Mouse (Mus musculus) frontal cortex, adult 2 months (tissue): Measurements from ENCODE around the gene Rapgef4. TPM values are rescaled to one million over a fixed set of nuclear protein-coding genes. Genes with fewer than 3 reads are reported as not detected.

Source experiments
- DNase-seq, 2 experiments: peaks; one replicate each; pipeline ENCODE4 v3.0.0; 2022; ENCODE audit warnings: low spot score in 1 of 2; ENCODE audit errors: extremely low spot score in 1 of 2
- polyA plus RNA-seq: library from polyadenylated mRNA; depleted of rRNA; stranded (reverse); fragments of >200 nt; gene quantifications from 2 replicates; pipeline ENCODE4 v1.2.3, GENCODE M21; 2012

The Rapgef4 gene
- polyA plus RNA-seq, 1 experiment: 366 TPM

DNA sequence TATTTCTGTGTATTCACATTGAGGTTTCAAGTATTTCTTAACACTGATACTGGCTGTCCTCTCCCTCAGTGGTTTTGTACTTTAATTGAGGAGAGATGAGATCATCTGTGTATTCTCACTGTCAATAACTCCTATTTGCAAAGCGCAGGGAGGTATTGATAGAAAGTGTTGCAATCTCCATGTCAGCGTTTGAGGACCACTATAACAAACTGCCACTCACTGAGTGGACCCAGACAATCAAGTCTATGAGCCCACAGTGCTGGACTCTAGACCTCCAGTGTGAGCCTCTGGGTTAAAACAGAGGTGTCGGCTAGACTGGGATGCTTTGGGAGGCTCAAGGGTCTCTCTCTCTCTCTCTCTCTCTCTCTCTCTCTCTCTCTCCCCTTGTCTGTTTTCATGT, 192.0 kb downstream of the Rapgef4 start:
- no peak for DNase-seq

DNA sequence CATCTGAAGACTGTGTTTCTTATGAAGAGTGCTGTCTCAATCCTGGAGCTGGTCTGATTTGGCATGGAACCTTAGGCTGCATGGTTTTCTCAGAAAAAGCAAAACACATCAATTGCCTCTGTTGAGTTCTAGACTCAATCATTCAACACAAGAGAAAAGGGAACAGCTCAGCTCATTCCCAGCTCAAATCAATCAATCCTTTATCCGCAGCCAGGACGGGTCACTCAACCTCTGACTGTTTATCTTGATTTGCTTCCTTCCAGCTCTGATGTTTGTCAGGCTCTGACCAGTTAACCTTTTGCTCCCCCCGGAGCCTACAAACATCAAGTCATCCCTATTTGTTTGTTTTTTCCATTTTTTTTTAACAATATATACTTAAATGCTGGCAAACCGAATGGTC, 192.8 kb downstream of the Rapgef4 start:
- DNase-seq: no peak

DNA sequence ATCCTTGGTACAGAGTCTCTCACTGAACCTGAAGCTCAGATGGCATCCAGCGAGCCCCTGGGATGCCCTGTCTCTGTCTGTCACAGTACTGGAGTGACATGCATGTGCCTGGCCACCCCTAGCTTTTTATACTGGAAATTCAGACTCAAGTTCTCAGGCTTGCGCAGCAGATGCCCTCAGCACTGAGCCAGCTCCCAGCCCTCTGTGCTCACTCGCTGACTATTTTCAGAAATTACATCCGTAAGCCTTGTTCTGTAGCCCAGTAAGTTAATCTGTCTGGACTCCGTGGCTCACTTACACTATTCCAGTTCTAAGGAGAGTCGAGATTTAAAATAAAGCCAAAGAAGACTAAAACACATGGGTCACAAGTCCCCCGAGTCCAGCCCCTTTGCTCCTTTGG, 194.5 kb downstream of the Rapgef4 start:
- no peak for DNase-seq

DNA sequence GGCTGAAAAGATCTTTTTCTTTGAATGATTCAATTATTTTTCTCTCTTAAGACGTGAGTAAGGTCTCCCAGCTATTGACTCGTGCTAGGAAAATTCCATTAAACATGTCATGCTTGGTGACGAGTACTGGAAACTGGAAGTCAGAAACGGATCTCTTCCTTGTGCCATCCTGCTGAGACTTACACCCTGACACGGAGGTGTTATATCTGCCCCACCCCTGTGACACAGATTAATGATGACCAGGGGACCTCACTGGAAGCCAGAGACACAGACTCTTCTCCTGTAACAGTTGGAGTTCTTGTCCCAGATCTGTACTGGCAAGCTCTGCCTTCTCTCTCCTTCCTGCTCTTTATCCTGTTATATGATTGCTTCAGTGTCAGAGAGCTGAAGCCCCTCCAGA, 194.9 kb downstream of the Rapgef4 start:
- no peak for DNase-seq

DNA sequence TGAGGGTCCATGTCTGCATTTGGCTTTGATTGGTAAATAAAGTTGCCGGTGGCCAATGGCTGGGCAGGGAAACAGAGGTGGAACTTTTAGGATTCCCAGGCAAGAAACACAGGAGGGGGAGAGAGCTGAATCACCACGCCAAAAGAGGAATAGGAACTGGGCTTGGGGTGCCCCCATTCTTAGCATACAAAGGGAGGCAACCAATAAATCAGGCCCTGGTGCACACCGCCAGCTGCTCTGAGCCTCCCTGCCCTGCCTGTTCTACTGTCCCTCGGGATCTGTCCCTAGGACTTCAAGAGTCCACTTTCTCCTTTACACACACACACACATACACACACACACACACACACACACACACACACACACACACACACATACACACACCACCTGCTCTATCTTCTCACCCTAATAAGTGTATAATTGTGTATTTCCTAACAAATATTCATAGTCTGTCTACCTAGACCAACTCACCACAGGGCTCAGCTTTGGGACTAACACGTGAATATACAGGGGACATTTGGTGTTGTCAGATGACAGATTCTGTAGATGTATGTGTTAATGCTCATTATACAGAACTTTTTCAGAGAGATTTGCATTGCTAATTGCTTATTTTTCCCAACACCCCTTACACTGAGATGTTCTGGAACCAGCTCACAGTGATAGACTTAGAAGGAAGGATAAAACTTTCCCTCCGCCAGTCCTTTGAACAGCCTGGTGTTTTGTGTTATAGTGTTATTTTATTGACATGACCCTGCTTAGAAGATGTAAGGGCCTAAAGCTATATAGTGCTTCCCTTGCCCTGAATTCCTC, 196.4 kb downstream of the Rapgef4 start:
- no peak for DNase-seq

DNA sequence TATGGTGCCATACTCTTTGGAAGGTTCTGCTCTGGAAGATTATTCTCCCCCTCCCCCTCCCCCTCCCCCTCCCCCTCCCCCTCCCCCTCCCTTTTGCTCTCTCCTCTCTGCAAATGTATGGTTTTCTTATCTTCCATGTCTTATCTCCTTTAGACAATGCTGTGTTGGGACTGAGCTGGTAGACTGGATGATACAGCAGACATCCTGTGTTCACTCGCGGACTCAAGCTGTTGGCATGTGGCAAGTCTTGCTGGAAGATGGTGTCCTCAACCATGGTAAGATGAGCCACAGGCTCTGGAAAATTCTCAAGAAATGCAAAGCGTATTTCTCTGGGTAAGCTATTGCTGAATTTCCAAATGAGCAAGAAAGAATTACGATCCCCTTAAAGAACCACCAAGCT, 197.0 kb downstream of the Rapgef4 start:
- no peak for DNase-seq

DNA sequence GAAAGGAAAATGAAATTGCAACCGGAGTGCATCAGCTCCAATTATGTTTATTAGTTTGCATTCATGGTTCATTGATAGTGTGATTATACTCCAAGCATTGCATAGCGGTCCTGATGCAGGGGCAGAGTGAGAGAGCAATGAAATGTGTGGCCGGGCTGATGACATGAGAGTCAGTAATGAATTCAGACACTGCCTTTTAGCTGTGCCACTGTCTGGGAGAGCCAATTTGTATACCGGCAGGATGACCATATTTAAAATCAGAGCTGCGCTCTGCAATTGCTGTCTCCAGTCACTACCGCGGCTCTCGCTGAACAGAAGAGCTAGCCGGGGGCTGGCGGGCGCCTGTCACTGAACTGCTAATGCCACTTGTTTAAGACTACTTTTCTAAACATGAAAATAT, 197.5 kb downstream of the Rapgef4 start:
- DNase-seq: no peak

DNA sequence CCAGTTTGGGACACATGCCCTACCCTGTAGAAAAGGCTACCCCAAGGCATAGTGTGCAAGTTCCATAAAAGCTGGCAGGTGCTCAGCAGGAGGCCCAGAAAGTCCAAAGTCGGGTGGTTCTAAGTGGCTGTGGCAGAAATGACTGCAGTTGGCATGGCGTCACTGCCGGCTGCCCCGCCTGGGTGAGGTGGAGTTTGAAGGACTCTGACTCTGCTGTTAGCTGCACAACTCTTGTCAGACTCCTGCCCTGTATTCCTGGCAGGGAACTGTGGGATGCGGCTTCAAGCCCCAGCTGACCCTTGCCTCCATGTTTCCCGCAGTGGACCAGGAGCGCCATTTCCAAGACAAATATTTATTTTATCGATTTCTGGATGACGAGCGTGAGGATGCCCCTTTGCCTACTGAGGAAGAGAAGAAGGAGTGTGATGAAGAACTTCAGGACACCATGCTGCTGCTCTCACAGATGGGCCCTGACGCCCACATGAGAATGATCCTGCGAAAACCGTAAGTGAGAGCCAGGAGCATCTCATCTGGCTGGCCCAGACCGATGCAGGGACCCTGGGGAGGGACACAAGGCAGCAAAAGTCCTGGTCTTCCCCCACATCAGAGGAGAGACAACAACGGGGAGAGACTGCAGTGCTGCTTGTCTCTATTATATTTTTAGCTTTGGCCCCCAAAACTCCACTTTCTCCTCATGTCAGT, 198.7 kb downstream of the Rapgef4 start:
- DNase-seq: no peak

DNA sequence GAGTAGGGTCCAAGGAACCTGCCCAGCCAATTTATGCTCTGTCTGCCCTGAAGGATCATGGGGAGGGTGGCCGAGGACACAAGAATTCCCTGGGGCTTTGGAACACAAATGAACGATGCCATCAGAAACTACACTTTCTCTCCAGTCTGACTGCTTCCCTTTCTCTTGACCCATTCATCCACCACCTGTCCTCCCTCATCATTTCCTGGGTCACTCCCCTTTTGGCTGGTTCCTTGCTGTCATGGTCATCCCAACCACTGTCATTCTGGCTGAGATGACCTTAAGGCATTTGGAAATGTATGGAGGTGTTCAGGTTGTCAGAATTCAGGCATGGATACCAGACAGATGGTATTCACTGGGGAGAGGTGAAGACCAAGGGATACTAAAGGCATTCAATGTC, 200.4 kb downstream of the Rapgef4 start:
- DNase-seq: no peak

DNA sequence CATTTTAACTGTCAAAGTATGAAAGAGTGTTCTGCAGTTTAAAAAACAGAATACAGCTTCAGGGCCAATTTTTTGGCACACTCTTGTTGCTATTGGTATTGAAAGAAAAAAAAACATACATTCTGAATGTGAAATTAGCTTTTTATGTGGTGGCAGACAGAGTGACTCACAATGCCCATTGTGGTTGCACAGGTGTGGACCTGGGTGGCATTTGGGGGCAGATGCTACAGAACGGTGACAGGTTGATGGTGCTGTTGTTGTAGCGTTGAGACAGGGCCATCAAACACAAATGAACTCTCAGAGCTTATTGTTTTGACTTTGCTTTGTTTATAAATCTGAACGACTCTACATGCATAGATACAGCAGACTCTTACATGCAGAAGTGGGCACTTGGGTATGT, 202.7 kb downstream of the Rapgef4 start:
- no peak for DNase-seq

DNA sequence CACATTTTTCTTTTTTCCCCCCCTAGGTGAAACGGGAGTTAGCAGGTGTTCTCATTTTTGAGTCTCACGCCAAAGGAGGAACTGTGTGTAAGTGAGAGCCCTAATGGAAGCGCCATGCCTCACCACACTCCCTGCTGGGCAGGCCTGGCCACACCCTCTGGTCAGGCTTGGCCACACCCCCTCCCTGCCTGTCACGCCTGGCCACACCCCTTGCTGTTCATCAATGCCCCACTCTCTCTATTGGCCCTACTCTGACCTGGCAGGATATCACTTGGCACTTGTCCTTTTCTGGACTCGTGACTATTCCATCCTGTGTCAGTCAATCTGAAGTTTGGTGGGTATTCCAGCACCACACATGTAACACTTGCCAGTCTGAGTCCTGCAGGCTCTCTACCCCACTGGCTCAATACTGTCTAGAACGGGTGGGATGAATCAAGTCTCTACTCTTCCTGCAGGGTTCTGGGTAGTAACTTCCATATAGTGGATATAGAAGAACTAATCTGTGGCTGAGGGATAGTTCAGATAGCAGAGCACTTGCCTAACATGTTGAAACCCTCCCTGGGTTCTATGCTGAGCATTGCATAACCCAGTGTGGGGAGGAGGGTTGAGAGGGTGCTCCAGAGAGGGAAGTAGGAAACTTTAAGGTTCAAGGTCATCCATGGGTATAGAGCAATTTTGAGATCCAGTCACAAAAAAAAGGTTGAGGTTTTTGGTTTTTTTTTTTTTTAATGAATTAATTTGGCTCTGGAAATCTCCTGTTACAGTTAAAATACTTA, 215.3 kb downstream of the Rapgef4 start:
- no peak for DNase-seq

DNA sequence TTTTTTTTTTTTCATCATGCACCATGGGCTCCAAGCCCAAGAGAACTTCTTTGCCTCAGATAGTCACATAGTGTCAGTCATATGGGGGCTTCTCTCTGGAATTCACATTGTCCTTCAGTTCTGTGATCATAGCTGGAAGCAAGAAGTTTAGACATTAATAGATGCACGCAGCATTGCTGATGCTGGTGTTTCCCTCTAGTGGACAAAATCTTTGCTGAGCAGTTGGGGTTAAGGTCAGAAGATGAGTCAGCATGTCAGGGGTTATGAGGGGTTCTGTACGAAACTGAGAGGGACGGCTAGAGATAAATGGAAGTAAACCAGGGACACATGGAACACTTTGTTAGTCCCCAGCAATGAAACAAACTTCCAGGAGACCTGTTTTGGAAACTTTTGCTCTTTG, 216.0 kb downstream of the Rapgef4 start:
- DNase-seq: no peak

DNA sequence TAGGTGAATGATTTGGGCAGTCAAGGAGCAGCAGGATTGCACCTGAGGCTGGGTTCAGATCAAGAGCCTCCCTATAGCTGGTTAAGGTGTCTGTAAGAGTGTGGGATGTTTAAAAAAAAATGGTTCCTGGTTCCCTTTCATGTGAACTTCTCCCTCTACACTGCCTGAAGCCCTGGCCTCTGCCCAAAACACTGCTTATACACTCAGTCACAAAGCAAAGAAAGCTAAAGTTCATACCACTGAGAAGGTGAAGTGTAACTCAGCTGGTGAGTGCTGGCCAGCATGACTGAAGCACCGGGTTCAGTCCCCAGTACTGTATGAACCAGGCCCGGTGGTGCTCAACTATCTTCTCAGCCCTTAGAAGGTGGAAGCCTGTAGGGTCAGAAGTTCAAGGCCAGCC, 218.4 kb downstream of the Rapgef4 start:
- DNase-seq: no peak

DNA sequence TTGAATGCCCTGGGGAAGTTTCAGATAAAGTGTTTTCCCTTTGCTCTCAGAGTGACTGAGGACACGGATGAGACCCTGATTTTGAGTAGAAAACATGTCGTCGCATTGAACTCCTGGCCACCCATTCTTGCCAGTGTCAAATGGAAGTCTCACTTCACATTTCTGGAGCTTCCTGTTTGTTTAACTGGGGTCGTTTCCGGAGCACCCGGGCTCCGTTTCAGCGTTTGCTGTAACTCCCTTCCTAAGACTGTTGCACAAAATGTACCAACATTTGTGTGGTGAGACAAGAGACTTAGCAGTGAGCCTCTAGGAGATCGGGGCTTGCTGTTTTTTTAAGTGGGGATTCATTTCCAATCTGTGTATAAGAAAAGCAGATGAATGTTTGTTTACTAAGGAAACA, 220.5 kb downstream of the Rapgef4 start:
- no peak for DNase-seq

DNA sequence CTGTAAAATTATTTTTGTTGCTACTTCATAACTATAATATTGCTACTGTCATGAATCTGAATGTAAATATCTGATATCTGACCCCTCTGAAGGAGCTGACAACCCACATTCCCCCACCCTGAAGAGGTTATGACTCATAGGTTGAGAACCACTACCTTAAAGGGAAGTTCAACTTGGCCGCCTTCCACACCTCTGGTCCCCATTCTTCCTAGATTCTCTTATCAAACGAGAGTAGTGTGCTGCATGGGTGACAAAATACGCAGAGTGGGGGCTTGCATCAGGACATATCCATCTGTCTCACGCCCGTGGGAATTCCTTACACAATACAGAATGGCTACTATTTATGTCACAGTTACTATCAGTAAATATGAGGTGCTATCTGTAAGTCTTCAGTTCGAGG, 221.2 kb downstream of the Rapgef4 start:
- no peak for DNase-seq

DNA sequence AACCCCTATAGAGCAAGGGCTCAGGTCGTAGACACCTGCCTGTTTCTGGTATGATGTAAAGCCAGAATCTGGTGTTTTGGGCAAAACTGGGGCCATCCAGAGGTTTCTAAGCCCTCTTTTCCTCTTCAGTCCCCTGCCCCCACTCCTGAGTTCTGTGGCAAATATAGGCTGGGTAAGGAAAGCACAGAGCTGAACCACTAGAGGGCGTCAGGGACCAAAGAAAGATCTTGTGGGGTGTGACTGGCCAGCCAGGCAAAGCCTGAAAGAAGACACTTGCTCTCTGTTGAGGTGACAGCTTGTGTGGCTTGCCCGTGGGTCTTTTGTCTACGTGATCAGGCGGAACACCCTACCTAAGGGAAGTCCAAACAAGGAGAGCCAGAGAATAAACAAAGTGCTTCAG, 222.6 kb downstream of the Rapgef4 start:
- peak; percentile 36 to 86 for DNase-seq

DNA sequence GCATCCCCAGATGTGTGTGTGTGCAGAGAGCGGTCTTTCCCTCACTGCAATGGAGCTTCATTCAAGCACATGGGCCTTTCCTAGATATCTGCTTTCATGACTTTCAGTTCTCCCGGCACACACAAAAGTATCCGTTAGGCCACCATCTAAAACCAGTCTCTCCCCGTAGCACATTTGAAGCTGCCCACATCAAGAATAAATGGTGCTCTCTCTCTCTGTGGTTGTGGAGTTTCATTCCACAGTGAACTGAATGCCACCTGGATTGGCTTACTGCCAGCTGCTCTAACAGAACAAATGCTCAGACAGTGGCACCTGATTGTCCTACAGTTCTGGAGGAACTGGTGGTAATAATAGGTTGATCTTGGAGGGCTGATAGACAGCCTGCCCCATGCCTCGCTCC, 224.8 kb downstream of the Rapgef4 start:
- no peak for DNase-seq

DNA sequence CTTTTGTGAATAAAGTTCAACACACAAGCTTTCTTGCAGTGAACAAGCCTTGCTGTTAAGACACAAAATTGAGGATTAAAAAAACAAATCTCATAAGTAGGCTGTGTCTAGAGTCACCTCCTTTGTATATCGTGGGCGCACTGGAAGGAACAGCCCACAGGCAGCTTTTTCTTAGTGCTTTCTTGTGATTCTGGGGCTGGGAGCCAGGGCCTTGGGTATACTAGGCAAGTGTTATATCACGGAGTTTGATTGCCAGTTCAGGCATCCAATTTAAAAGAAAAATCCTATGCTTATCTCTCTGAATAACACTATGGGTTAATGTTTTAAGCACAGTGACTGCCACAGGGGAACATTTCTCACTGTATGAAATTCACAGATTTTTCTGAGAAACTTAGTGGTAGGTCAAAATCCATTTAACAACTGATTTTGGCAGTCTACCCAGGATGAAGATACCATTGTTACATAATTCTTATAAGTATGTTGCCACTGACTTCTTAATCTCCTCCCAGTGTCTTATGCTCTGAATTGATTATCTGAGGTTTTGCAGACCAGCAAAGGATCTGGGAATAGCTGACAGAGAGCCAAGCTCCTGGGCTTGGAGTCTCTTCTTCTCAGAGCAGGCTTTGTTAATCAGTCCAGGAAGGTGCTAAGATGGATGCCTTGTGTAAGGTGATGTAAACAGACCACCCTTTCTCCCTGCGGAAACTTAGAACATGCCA, 225.6 kb downstream of the Rapgef4 start:
- peak; percentile 38 to 55 for DNase-seq

DNA sequence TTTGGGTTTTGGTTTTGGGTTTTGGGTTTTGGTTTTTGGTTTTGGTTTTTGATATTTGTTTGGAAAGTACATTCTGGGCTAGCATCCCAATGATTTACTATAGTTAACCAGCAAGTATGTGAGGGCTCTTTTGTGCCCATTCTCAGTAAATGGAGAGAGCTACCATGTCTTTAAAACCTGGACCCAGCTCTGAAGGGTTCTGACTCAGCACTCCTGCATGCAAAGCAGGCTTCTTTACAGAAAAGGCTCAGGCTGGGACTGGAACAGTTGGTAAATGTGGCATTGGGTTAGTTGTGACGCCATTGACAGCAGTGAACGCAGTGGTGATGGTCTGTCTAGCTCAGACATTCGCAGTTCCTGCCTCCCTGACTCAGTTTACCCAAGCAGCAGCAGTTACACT, 236.3 kb downstream of the Rapgef4 start:
- no peak for DNase-seq

DNA sequence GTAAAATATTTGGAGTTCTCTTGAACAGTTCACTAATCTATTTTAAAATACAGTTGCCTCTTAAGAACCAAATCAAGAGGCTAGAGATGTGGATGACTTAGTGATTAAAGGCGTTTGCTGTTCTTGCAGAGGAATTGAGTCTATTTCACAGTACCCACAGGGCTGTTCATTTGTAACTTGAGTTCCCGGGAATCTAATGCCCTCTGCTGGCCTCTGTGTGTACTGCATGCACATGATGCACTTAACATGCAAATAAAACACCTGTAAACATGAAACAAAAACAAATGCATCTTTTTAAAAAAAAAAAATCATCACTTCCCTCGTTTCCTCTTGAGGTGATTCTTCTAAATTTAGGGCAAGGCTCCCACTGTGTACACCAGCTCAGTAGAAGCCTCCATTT, 238.9 kb downstream of the Rapgef4 start:
- peak in 1 of 2 experiments; percentile 65 for DNase-seq

DNA sequence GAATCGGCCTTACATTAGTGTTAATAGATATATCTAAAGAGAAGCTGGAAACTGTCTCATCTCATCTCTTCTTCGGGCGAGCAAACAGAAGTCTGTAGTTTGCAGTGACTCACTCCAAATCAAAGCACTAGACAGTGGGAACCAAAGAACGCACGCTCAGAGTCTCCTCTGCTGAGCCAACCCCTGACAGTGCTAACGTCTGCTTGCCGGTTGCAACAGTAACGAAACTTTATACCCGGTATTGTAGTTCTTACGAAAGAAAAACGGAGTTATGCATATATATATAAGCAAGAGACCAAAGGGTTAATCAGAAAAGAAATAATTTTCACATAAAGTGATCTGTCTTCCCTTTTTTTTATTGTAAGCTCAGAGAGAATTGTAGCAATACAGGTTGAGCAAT, 240.2 kb downstream of the Rapgef4 start:
- peak in 1 of 2 experiments; percentile 27 for DNase-seq
